Mouse (Mus musculus) stomach, postnatal 0 days (tissue): ENCODE measurements around the gene Zfp518b. TPM values are rescaled to one million over a fixed set of nuclear protein-coding genes. Genes with fewer than 3 reads are reported as not detected.

ENCODE experiments used
- ATAC-seq: fragments of 200-750 bp; cut with Nextera tagmentation; 2 replicates; pipeline ENCODE4 v1.8.0; 2017; ENCODE audit not compliant: low FRiP score, low TSS enrichment
- DNase-seq: peaks from one replicate; pipeline ENCODE4 v3.0.0-alpha.2; 2016; ENCODE audit warnings: low spot score
- H3K27ac ChIP-seq: fragments of 300-500 bp; sonication (generic); replicated peaks from 2 replicates; pipeline ENCODE4 v1.5.1; 2014; ENCODE audit warnings: mild to moderate bottlenecking, control low read depth
- H3K27me3 ChIP-seq: fragments of 300-500 bp; sonication (generic); 2 replicates; pipeline ENCODE4 v1.6.1; 2014; ENCODE audit warnings: low read length; ENCODE audit not compliant: control insufficient read depth, insufficient read depth
- H3K36me3 ChIP-seq: fragments of 300-500 bp; sonication (generic); 2 replicates; pipeline ENCODE4 v1.6.1; 2014; ENCODE audit warnings: low read length, mixed read lengths; ENCODE audit not compliant: control insufficient read depth, insufficient read depth
- H3K4me1 ChIP-seq: fragments of 300-500 bp; sonication (generic); replicated peaks from 2 replicates; pipeline ENCODE4 v1.6.1; 2014; ENCODE audit warnings: antibody characterized with exemption; ENCODE audit not compliant: control insufficient read depth, insufficient read depth
- H3K4me2 ChIP-seq: fragments of 300-500 bp; sonication (generic); replicated peaks from 2 replicates; pipeline ENCODE4 v1.6.1; 2014; ENCODE audit warnings: low read depth, mild to moderate bottlenecking, control low read depth, moderate library complexity
- H3K4me3 ChIP-seq: fragments of 300-500 bp; sonication (generic); 2 replicates; pipeline ENCODE4 v1.5.1; 2014; ENCODE audit warnings: low read depth, low read length, control low read depth
- H3K9ac ChIP-seq: fragments of 300-500 bp; sonication (generic); 2 replicates; pipeline ENCODE4 v1.6.1; 2014; ENCODE audit warnings: mild to moderate bottlenecking, low read length, control low read depth, mixed read lengths
- H3K9me3 ChIP-seq: fragments of 300-500 bp; sonication (generic); 2 replicates; pipeline ENCODE4 v1.6.1; 2016; ENCODE audit warnings: low read length; ENCODE audit not compliant: control insufficient read depth
- CTCF ChIP-seq: IDR thresholded peaks from 2 replicates; pipeline ENCODE4 v1.5.1; 2016; ENCODE audit warnings: antibody characterized with exemption, low read depth, mild to moderate bottlenecking, moderate library complexity
- EP300 ChIP-seq: optimal IDR thresholded peaks from 2 replicates; pipeline ENCODE3; 2016; ENCODE audit warnings: antibody characterized with exemption
- WGBS: fragments of 180-500 bp; shearing (Covaris S2); extraction: QIAGEN DNeasy Blood & Tissue Kit; methylation state at CpG from one replicate; pipeline ENCODE4 v1.1.7; 2014; 5-methylcytosine and 5-hydroxymethylcytosine counted together
- polyA plus RNA-seq: library from polyadenylated mRNA; unstranded; fragments of >200 nt; fragmentation: Nextera tagmentation; extraction: Ambion mirVana; gene quantifications from 2 replicates; pipeline ENCODE4 v1.2.1, GENCODE M21; 2015

Zfp518b gene
- polyA plus RNA-seq, 1 experiment from 2014 or later = 3.6 TPM

- Histone ChIP-seq H3K27me3 (no peaks in the 10 kb centered on the region), H3K4me1 (no peaks in the 10 kb centered on the region), H3K27ac (no peak overlapping the region), H3K36me3 (no peaks in the 10 kb centered on the region), H3K4me2 (no peak overlapping the region), H3K9ac (no peak overlapping the region), H3K4me3 (no peak overlapping the region), H3K9me3 (no peaks in the 10 kb centered on the region)
- no peak for DNase-seq
- WGBS = 69% methylated on average over 5 of the region's 5 CpGs
- TF ChIP-seq CTCF (no peak), EP300 (no peak)
- ATAC-seq = no peak
Measured at GRCm38 (mm10) chr5:38636301-38636749, 48.3 kb downstream of the Zfp518b start.

- no peak for DNase-seq
- WGBS = 91% methylated on average over 1 of the region's 1 CpGs
- Histone ChIP-seq H3K9me3 (no peaks in the 10 kb centered on the region), H3K36me3 (no peaks in the 10 kb centered on the region), H3K4me2 (no peak overlapping the region), H3K4me3 (no peak overlapping the region), H3K4me1 (no peaks in the 10 kb centered on the region), H3K9ac (no peak overlapping the region), H3K27me3 (no peaks in the 10 kb centered on the region), H3K27ac (no peak overlapping the region)
- ATAC-seq = no peak
- no peak for TF ChIP-seq EP300
- no peak for TF ChIP-seq CTCF
Measured at GRCm38 (mm10) chr5:38635696-38636095, 48.9 kb downstream of the Zfp518b start.

- Histone ChIP-seq H3K4me3 (no peak overlapping the region), H3K27me3 (no peaks in the 10 kb centered on the region), H3K9ac (no peak overlapping the region), H3K27ac (no peak overlapping the region), H3K9me3 (no peaks in the 10 kb centered on the region), H3K36me3 (no peaks in the 10 kb centered on the region), H3K4me2 (no peak overlapping the region), H3K4me1 (no peaks in the 10 kb centered on the region)
- 49% methylated on average over 11 of the region's 11 CpGs for WGBS
- DNase-seq (no peak), ATAC-seq (no peak)
- TF ChIP-seq EP300 (no peak), CTCF (no peak)
Measured at GRCm38 (mm10) chr5:38634321-38635164, 50.1 kb downstream of the Zfp518b start.

GRCm38 (mm10) chr5:38632463-38633449, 51.9 kb downstream of the Zfp518b start:
- peak; percentile 73 for DNase-seq
- no peak overlapping the region for H3K27ac ChIP-seq
- H3K27me3 ChIP-seq = no peaks in the 10 kb centered on the region
- peak; percentile 53; the same call in 1 of the 2 replicates for ATAC-seq
- no peak for TF ChIP-seq EP300
- peak; percentile 88 for TF ChIP-seq CTCF
- no peak overlapping the region for H3K4me3 ChIP-seq
- no peaks in the 10 kb centered on the region for H3K9me3 ChIP-seq
- no peak overlapping the region for H3K9ac ChIP-seq
- WGBS = 64% methylated on average over 13 of the region's 13 CpGs
- H3K4me1 ChIP-seq = no peaks in the 10 kb centered on the region
- H3K36me3 ChIP-seq = no peaks in the 10 kb centered on the region
- H3K4me2 ChIP-seq = no peak overlapping the region

DNA sequence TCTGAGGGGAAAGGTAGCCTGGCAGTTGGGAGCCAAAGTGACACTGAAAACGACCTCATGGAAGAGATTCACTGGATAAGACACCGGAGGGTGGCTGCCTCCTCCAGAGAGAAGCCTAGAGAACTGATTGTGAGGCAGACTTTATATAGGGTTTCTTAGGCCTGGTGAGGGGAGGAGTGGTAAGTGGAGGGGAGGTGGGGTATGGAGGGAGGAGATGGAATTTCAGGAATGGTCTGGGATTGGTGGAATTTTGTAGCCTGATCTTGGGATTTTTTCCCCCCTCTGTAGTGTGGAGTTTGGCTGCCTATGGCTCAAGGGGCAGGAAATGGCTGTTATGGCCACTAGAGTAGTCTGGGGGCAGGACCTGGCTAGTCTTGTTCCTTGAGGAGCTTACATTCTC, 56.6 kb downstream of the Zfp518b start:
- WGBS = 33% methylated on average over 2 of the region's 2 CpGs
- Histone ChIP-seq H3K27ac (no peak overlapping the region), H3K36me3 (no peaks in the 10 kb centered on the region)

More for the DNA sequence above, 56.6 kb downstream of the Zfp518b start:
- H3K9me3 ChIP-seq = no peaks in the 10 kb centered on the region
- TF ChIP-seq CTCF (no peak), EP300 (no peak)
- no peak overlapping the region for H3K9ac ChIP-seq
- H3K4me1 ChIP-seq = no peaks in the 10 kb centered on the region
- H3K4me3 ChIP-seq = no peak overlapping the region
- H3K27me3 ChIP-seq = no peaks in the 10 kb centered on the region
- ATAC-seq (no peak), DNase-seq (no peak)
- H3K4me2 ChIP-seq = no peak overlapping the region
